Mouse (Mus musculus): ENCODE measurements around the gene Col15a1. TPM values are rescaled to one million over a fixed set of nuclear protein-coding genes. Genes with fewer than 3 reads are reported as not detected.
A peak's percentile ranks its signal among the peaks of the same experiment; 100 is the strongest.

Gene Col15a1
- polyA plus RNA-seq, 1 experiment from 2014 or later: 5.9 TPM

- H3K27me3 ChIP-seq (ENCODE audit: control insufficient read depth, insufficient read depth, low read length): no peaks in the 10 kb centered on the region
- DNase-seq (ENCODE audit: low spot score) (peak; percentile 66), ATAC-seq (ENCODE audit: low FRiP score) (no peak)
- H3K9me3 ChIP-seq (ENCODE audit: control insufficient read depth, low read length): no peaks in the 10 kb centered on the region
- peak overlapping the region; percentile 54 for H3K9ac ChIP-seq (ENCODE audit: low read depth, low read length)
- H3K4me3 ChIP-seq (ENCODE audit: low read depth, low read length): peak overlapping the region; percentile 97
- H3K4me2 ChIP-seq (replicated peaks; ENCODE audit: low read depth, low read length): peak overlapping the region; percentile 92
- H3K4me1 ChIP-seq (replicated peaks; ENCODE audit: control insufficient read depth, insufficient read depth, low read length): no peaks in the 10 kb centered on the region; the same call in 1 of the 2 replicates
- WGBS: under 1% methylated on average over 32 of the region's 32 CpGs
- H3K27ac ChIP-seq (ENCODE audit: low read depth, low read length): 0 out of 2 replicates have a peak overlapping the region, but pooled peaks have one; percentile 20
- no peaks in the 10 kb centered on the region for H3K36me3 ChIP-seq (ENCODE audit: control insufficient read depth, insufficient read depth, low read length)
These were observed 144.2 kb downstream of the Col15a1 start for GRCm38 (mm10) chr4:47352061-47352661.

GRCm38 (mm10) chr4:47352803-47353388 lies 144.9 kb downstream of the Col15a1 start, which contains the start of gene Tgfbr1:
Tgfbr1 (plus strand) TSS chr4:47353222.
- Histone ChIP-seq H3K4me3 (ENCODE audit: low read depth, low read length) (peak within 1 kb of the TSS; percentile 97), H3K27me3 (ENCODE audit: control insufficient read depth, insufficient read depth, low read length) (no peaks in the 10 kb centered on the region), H3K4me2 (replicated peaks; ENCODE audit: low read depth, low read length) (peak within 1 kb of the TSS; percentile 92), H3K9ac (ENCODE audit: low read depth, low read length) (peak within 1 kb of the TSS; percentile 82), H3K27ac (ENCODE audit: low read depth, low read length) (peak within 1 kb of the TSS; percentile 96), H3K4me1 (replicated peaks; ENCODE audit: control insufficient read depth, insufficient read depth, low read length) (no peaks in the 10 kb centered on the region; the same call in 1 of the 2 replicates), H3K9me3 (ENCODE audit: control insufficient read depth, low read length) (no peaks in the 10 kb centered on the region), H3K36me3 (ENCODE audit: control insufficient read depth, insufficient read depth, low read length) (no peaks in the 10 kb centered on the region)
- ATAC-seq (ENCODE audit: low FRiP score) (peak; percentile 98), DNase-seq (ENCODE audit: low spot score) (peak; percentile 99)
- WGBS: under 1% methylated on average over 41 of the region's 65 CpGs

- under 1% methylated on average over 41 of the region's 73 CpGs for WGBS
These were observed 145.6 kb downstream of the Col15a1 start for GRCm38 (mm10) chr4:47353416-47354111.

GRCm38 (mm10) chr4:47354304-47354703 lies 146.3 kb downstream of the Col15a1 start:
- DNase-seq (ENCODE audit: low spot score): no peak

More at GRCm38 (mm10) chr4:47353416-47354111, 145.6 kb downstream of the Col15a1 start:
- H3K36me3 ChIP-seq (ENCODE audit: control insufficient read depth, insufficient read depth, low read length): no peaks in the 10 kb centered on the region
- no peaks in the 10 kb centered on the region; the same call in 1 of the 2 replicates for H3K4me1 ChIP-seq (replicated peaks; ENCODE audit: control insufficient read depth, insufficient read depth, low read length)
- H3K4me2 ChIP-seq (replicated peaks; ENCODE audit: low read depth, low read length): peak overlapping the region; percentile 67
- H3K9ac ChIP-seq (ENCODE audit: low read depth, low read length): peak overlapping the region; percentile 82
- H3K27me3 ChIP-seq (ENCODE audit: control insufficient read depth, insufficient read depth, low read length): no peaks in the 10 kb centered on the region
- peak overlapping the region; percentile 97 for H3K4me3 ChIP-seq (ENCODE audit: low read depth, low read length)
- H3K27ac ChIP-seq (ENCODE audit: low read depth, low read length): peak overlapping the region; percentile 96
- DNase-seq (ENCODE audit: low spot score): peak; percentile 73
- ATAC-seq (ENCODE audit: low FRiP score): peak; percentile 83
- H3K9me3 ChIP-seq (ENCODE audit: control insufficient read depth, low read length): no peaks in the 10 kb centered on the region

GRCm38 (mm10) chr4:47362662-47363061 lies 154.7 kb downstream of the Col15a1 start:
- DNase-seq (ENCODE audit: low spot score) (no peak), ATAC-seq (ENCODE audit: low FRiP score) (no peak)
- H3K36me3 ChIP-seq (ENCODE audit: control insufficient read depth, insufficient read depth, low read length): no peaks in the 10 kb centered on the region
- 91% methylated on average over 2 of the region's 2 CpGs for WGBS
- H3K27ac ChIP-seq (ENCODE audit: low read depth, low read length): no peak overlapping the region
- no peak overlapping the region for H3K4me2 ChIP-seq (replicated peaks; ENCODE audit: low read depth, low read length)
- no peaks in the 10 kb centered on the region for H3K4me1 ChIP-seq (replicated peaks; ENCODE audit: control insufficient read depth, insufficient read depth, low read length)
- no peak overlapping the region for H3K4me3 ChIP-seq (ENCODE audit: low read depth, low read length)
- H3K27me3 ChIP-seq (ENCODE audit: control insufficient read depth, insufficient read depth, low read length): no peaks in the 10 kb centered on the region
- no peak overlapping the region for H3K9ac ChIP-seq (ENCODE audit: low read depth, low read length)
- H3K9me3 ChIP-seq (ENCODE audit: control insufficient read depth, low read length): no peaks in the 10 kb centered on the region

More at GRCm38 (mm10) chr4:47354304-47354703, 146.3 kb downstream of the Col15a1 start:
- H3K9me3 ChIP-seq (ENCODE audit: control insufficient read depth, low read length): no peaks in the 10 kb centered on the region
- H3K36me3 ChIP-seq (ENCODE audit: control insufficient read depth, insufficient read depth, low read length): no peaks in the 10 kb centered on the region
- peak overlapping the region; percentile 67 for H3K4me2 ChIP-seq (replicated peaks; ENCODE audit: low read depth, low read length)
- no peaks in the 10 kb centered on the region for H3K27me3 ChIP-seq (ENCODE audit: control insufficient read depth, insufficient read depth, low read length)
- 41% methylated on average over 3 of the region's 3 CpGs for WGBS
- peak overlapping the region; percentile 82 for H3K9ac ChIP-seq (ENCODE audit: low read depth, low read length)
- no peak for ATAC-seq (ENCODE audit: low FRiP score)
- H3K4me3 ChIP-seq (ENCODE audit: low read depth, low read length): peak overlapping the region; percentile 97
- H3K4me1 ChIP-seq (replicated peaks; ENCODE audit: control insufficient read depth, insufficient read depth, low read length): no peaks in the 10 kb centered on the region; the same call in 1 of the 2 replicates
- no peak overlapping the region; the same call in 1 of the 2 replicates for H3K27ac ChIP-seq (ENCODE audit: low read depth, low read length)

Other genes starting within 250 kb of the Col15a1 start
- gene Gabbr2, start 216.3 kb upstream of the Col15a1 start, polyA plus RNA-seq (2014; fragmentation: Nextera tagmentation; extraction: Ambion mirVana): 0.54 and 0.71 TPM in 2 replicates
- gene Anks6, start 150.7 kb upstream of the Col15a1 start, polyA plus RNA-seq (2014; fragmentation: Nextera tagmentation; extraction: Ambion mirVana): 2.6 and 2.9 TPM in 2 replicates
- gene Galnt12, start 116.3 kb upstream of the Col15a1 start, polyA plus RNA-seq (2014; fragmentation: Nextera tagmentation; extraction: Ambion mirVana): 2.7 and 2.8 TPM in 2 replicates
- 90.1 and 112 TPM in 2 replicates for gene Tgfbr1, start 145.1 kb downstream of the Col15a1 start, polyA plus RNA-seq (2014; fragmentation: Nextera tagmentation; extraction: Ambion mirVana)